Mouse (Mus musculus) cerebellum, adult 11-12 months (tissue): Measurements from ENCODE around the gene Nup107.

Experiments
- DNase-seq: peaks from one replicate; pipeline ENCODE4 v3.0.0; 2022

The Nup107 gene

DNA sequence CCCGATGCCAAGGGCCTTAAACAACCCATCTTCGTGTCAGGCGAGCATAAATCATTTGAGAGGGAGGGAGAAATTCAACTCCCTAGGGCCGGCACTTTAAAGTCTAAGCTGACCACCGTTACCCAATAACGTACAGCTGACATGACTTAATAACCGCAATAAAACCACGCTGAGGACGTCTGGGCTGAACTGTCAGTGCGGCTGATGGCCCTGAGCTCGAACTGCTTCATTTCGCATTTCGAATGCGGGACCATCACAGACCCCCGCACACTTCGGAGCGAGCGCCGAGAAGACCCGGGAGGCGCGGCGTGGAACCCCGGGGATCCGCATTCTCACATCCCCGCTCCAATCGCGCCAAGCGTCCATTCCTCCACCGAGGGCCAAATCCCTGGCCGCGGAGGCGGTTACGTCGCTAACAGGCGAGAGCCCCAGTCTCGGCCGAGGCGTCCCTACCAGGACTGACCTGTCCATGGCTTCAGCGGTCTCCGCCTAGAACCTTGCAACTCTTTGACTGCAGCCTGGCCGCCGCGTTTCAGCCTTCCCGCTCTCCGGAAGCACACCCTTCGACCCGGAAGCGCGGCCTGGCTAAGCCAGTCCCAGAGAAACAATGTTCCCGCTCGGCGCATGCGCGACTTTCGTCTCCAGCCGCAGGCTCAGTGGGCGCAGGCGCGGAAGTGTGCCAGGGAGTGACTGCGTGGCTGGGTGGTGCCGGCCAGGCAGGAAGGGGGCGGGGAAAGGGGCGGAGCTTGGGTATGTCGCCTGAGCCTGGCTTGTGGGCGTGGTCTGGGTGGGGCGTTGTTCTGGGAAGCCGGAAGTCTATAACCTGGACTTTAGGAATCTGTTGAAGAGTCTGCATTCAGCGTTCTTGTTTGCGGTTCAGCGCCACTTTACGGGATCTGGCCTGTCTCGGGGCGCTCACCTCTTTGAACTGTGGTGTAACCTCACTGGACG is at the start of gene Nup107:
Gene Nup107 (minus strand): TSS at position 565 of the 951 bp plus-strand sequence.
- DNase-seq = peak; percentile 100

GRCm38 (mm10) chr10:117841765-117842164 is 49.3 kb upstream of the Nup107 start:
- no peak for DNase-seq

- DNase-seq = no peak
These were observed 48.0 kb upstream of the Nup107 start for GRCm38 (mm10) chr10:117840431-117840995.

DNA sequence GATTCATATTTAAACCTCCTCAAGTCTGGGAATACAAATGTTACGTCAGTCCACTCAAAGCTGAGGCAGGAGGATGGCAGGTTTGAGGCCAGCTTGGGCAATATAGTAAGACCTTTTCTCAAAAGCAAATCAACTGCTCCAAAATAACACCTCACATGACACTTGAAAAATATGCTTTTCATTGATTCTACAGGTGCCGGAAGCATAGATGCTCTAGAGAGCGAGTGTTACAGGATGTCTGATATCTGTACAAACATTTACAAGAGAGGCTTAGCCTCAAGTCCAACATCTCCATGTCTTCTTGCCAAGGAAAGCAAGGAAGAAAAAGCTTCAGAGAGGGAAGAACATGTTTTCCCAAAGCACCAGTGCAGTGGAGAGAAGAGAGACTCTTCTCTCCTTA is 47.2 kb upstream of the Nup107 start:
- no peak for DNase-seq

DNA sequence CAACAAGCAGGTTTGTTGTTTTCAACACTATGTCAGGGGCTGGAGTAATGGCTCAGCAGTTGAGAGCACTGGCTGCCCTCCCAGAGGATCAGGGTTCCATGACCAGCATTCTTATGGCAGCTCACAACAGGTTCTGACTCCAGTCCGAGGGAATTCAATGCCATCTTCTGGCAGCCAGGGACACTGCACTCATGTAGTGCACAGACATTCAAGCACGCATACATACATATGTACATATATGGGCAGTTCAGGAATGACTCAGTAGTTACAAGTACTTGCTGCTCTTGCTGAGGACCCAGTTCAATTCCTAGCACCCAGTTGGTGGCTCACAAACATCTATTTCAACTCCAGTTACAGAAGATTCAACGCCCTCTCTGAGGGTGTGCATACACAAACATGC is 46.4 kb upstream of the Nup107 start:
- DNase-seq = no peak

- no peak for DNase-seq
These were observed 43.8 kb upstream of the Nup107 start for GRCm38 (mm10) chr10:117836354-117836753.

DNA sequence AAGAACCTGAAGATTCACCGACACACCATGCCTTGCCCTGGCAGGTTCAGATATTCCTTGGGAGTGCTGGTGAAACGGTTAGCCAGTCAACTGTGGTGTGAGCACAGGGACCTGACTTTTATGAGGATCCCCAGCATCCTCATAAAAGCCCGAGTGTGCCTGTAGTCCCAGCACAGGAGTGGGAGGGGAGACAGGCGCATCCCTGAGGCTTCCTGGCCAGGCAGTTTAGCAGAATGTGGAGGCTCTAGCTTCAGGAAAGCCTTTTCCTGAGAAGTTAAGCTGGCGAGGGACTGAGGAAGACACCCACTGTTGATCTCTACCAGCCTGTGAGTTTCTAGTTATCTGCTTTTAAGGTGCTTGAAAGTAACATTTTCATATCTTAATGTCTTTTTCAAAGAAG is 42.9 kb upstream of the Nup107 start:
- DNase-seq = no peak

GRCm38 (mm10) chr10:117830797-117831196 is 38.3 kb upstream of the Nup107 start:
- DNase-seq = no peak

GRCm38 (mm10) chr10:117829472-117830155 is 37.1 kb upstream of the Nup107 start:
- no peak for DNase-seq

GRCm38 (mm10) chr10:117829022-117829421 is 36.5 kb upstream of the Nup107 start:
- no peak for DNase-seq

GRCm38 (mm10) chr10:117828536-117828935 is 36.0 kb upstream of the Nup107 start:
- DNase-seq = no peak

DNA sequence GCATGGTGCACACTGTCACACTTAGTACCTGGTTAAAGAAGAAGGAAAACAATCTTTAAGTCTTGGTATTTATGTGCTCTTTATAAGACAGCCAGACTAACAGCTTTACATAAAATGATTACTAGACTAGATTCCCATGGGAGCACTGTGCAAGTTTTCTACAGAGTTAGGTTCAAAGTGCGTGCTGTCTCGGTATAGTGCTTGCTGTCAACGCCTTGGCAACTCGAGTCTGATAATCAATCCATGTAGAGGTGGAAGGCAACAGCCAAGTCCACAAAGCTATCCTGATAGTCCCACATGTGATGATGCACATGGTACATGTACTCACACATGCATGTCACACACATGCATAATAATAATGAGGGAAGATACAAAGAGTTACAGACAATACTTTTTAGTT is 32.1 kb upstream of the Nup107 start:
- no peak for DNase-seq

GRCm38 (mm10) chr10:117824139-117824538 is 31.6 kb upstream of the Nup107 start:
- no peak for DNase-seq

GRCm38 (mm10) chr10:117823321-117823720 is 30.8 kb upstream of the Nup107 start:
- DNase-seq = no peak

GRCm38 (mm10) chr10:117818600-117818999 is 26.1 kb upstream of the Nup107 start:
- DNase-seq = no peak

DNA sequence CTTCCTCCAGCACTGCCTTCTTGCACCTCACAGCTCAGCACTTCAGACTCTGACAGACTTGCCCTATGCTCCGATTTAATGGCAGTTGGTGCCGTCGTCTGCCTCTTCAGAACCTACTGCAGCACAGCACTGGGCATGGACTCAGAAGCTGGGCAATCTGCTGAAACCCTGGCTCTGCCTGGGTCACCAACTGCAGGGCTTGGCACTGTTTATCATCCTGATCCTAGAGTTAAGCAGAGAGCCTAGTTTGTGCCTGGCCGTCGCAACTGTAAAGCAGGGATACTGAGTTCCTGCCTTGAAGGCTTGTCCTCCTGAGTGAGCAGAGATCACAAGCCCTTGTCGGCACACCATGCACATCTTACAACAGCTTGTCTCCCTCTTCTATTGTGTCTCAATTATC is 24.2 kb upstream of the Nup107 start:
- DNase-seq = no peak

GRCm38 (mm10) chr10:117812501-117812900 is 20.0 kb upstream of the Nup107 start:
- DNase-seq = no peak

DNA sequence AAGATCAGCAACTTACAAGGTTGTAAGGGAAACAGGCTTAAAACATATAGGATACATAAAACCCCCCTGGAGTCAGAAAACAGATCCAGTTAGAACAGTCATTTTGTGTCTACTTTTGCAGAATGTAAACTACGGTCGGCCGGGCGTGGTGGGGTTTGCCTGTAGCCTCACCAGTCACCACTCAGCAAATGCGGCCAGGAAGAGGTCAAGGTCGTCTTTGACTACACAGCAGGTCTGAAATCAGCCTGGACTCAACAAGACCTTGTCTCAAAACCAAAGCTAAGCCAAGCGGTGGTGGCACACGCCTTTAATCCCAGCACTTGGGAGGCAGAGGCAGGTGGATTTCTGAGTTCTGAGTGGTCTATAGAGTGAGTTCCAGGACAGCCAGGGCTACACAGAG is 19.1 kb upstream of the Nup107 start:
- no peak for DNase-seq

- no peak for DNase-seq
These were observed 18.0 kb upstream of the Nup107 start for GRCm38 (mm10) chr10:117810506-117810905.

DNA sequence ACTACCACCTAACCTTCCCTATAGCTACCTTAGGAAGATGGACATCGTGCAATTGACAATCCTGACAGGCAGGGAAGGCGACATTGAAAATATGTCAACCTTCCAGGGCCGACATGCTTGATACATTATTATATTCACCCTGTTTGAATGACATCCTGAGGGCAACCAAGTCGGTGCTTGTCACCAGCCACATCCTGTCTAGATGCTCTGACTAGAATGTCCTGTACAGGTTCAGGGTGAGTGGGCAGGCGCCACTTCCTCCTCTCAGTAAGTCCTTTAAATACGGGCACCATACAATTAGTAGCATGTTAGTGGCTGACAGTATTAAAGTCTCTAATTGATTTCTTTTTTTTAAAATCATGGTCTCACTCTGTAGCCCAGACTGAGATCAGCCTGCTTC is 15.6 kb upstream of the Nup107 start:
- DNase-seq = no peak

- DNase-seq = no peak
These were observed 13.4 kb upstream of the Nup107 start for GRCm38 (mm10) chr10:117805919-117806318.

- DNase-seq = no peak
These were observed 11.7 kb upstream of the Nup107 start for GRCm38 (mm10) chr10:117803870-117804850.

GRCm38 (mm10) chr10:117801886-117802285 is 9.4 kb upstream of the Nup107 start:
- no peak for DNase-seq
